Mouse (Mus musculus) small intestine, adult 2 months (tissue): ENCODE measurements around the gene Tubb2a.

Experiments
- CTCF ChIP-seq: fragments of 200-500 bp; IDR thresholded peaks from 2 replicates; pipeline ENCODE4 v1.5.1; 2012; ENCODE audit warnings: low read depth, mild to moderate bottlenecking, control low read depth, inconsistent platforms, low read length, moderate library complexity, mixed read lengths; ENCODE audit not compliant: insufficient replicate concordance, insufficient read length; ENCODE audit errors: extremely low read depth
- POLR2A ChIP-seq: fragments of 200-500 bp; IDR thresholded peaks from 2 replicates; pipeline ENCODE4 v1.6.1; 2012; ENCODE audit warnings: low read depth, mild to moderate bottlenecking, control low read depth, inconsistent platforms, low read length, moderate library complexity

DNA sequence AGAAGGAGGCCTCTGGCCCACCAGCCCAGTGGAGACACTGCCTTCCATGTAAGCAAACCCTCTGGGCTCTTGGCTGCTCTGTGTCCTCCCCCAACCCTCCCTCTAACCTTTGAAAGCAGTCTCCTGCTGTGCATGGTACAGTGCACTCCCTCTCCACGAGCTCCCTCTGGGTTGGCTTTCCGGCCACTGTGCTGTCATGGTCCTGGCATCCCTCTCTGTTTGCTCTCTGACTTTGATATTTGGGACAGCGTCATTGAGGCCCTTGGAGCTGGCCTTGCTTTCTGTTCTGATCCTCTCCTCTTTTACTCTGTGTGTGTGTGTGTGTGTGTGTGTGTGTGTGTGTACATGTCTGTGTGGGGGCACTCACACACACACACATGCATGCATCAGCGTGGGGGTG lies 23.4 kb downstream of the Tubb2a start:
- TF ChIP-seq CTCF: no peak
- no peak for TF ChIP-seq POLR2A
